Mouse (Mus musculus) mammary gland, adult 2 months (tissue): Measurements from ENCODE around the gene Enpep. TPM values are rescaled to one million over a fixed set of nuclear protein-coding genes. Genes with fewer than 3 reads are reported as not detected.

ENCODE experiments used
- polyA plus RNA-seq: library from polyadenylated mRNA; depleted of rRNA; stranded (reverse); fragments of >200 nt; gene quantifications from 2 replicates; pipeline ENCODE4 v1.2.3, GENCODE M21; 2012; ENCODE audit warnings: low replicate concordance; rRNA removed

The Enpep gene
- 12.2 and 29.7 TPM in 2 replicates for polyA plus RNA-seq

GRCm38 (mm10) chr3:129332586-129332985, at the start of gene Enpep:
Gene Enpep (minus strand): TSS chr3:129332720.

Other genes with a start within 250 kb of the Enpep start
- gene Pitx2, start 132.8 kb downstream of the Enpep start, polyA plus RNA-seq = 5.5 TPM in 1 of 2 replicates, not detected in the other
- gene Elovl6, start 199.6 kb upstream of the Enpep start, polyA plus RNA-seq = 340 and 668 TPM in 2 replicates